Mouse (Mus musculus) adrenal gland, postnatal 25 days (tissue): ENCODE measurements around the gene Wscd2. TPM values are rescaled to one million over a fixed set of nuclear protein-coding genes. Genes with fewer than 3 reads are reported as not detected.

Source experiments
- DNase-seq: peaks from one replicate; pipeline ENCODE4 v3.0.0; 2021; ENCODE audit warnings: mixed read lengths
- total RNA-seq: library from RNA; stranded (reverse); gene quantifications from 2 replicates; pipeline ENCODE4 v1.2.3, GENCODE M21; 2021

The Wscd2 gene
- total RNA-seq, 1 experiment from 2014 or later, result 5.8 TPM

GRCm38 (mm10) chr5:113485584-113486162 lies 4.5 kb upstream of the Wscd2 start:
- no peak for DNase-seq

GRCm38 (mm10) chr5:113487879-113488278 lies 2.3 kb upstream of the Wscd2 start:
- no peak for DNase-seq

- DNase-seq, result no peak
Observed at GRCm38 (mm10) chr5:113489617-113490016, 516 bp upstream of the Wscd2 start.

GRCm38 (mm10) chr5:113490467-113491260 lies 531 bp downstream of the Wscd2 start:
- peak; percentile 35 for DNase-seq

- no peak for DNase-seq
Observed at GRCm38 (mm10) chr5:113491552-113491951, 1.4 kb downstream of the Wscd2 start.

- no peak for DNase-seq
Observed at GRCm38 (mm10) chr5:113491988-113492387, 1.9 kb downstream of the Wscd2 start.

- DNase-seq, result no peak
Observed at GRCm38 (mm10) chr5:113492417-113493035, 2.4 kb downstream of the Wscd2 start.

- DNase-seq, result no peak
Observed at GRCm38 (mm10) chr5:113493997-113494396, 3.9 kb downstream of the Wscd2 start.

- DNase-seq, result no peak
Observed at GRCm38 (mm10) chr5:113496926-113497325, 6.8 kb downstream of the Wscd2 start.

- DNase-seq, result no peak
Observed at GRCm38 (mm10) chr5:113499421-113499820, 9.3 kb downstream of the Wscd2 start.

- no peak for DNase-seq
Observed at GRCm38 (mm10) chr5:113503276-113503675, 13.1 kb downstream of the Wscd2 start.

- no peak for DNase-seq
Observed at GRCm38 (mm10) chr5:113504654-113505053, 14.5 kb downstream of the Wscd2 start.

- no peak for DNase-seq
Observed at GRCm38 (mm10) chr5:113506065-113506464, 15.9 kb downstream of the Wscd2 start.

GRCm38 (mm10) chr5:113506779-113507178 lies 16.6 kb downstream of the Wscd2 start:
- DNase-seq, result no peak

- DNase-seq, result no peak
Observed at GRCm38 (mm10) chr5:113509167-113509566, 19.0 kb downstream of the Wscd2 start.

- no peak for DNase-seq
Observed at GRCm38 (mm10) chr5:113513640-113514039, 23.5 kb downstream of the Wscd2 start.

GRCm38 (mm10) chr5:113514062-113514461 lies 23.9 kb downstream of the Wscd2 start:
- DNase-seq, result no peak

GRCm38 (mm10) chr5:113516119-113516872 lies 26.2 kb downstream of the Wscd2 start:
- DNase-seq, result no peak

GRCm38 (mm10) chr5:113516873-113517336 lies 26.8 kb downstream of the Wscd2 start:
- peak; percentile 23 for DNase-seq

- DNase-seq, result no peak
Observed at GRCm38 (mm10) chr5:113517387-113517786, 27.3 kb downstream of the Wscd2 start.

GRCm38 (mm10) chr5:113521037-113521436 lies 30.9 kb downstream of the Wscd2 start:
- DNase-seq, result no peak

GRCm38 (mm10) chr5:113538826-113539225 lies 48.7 kb downstream of the Wscd2 start:
- DNase-seq, result no peak

- DNase-seq, result no peak
Observed at GRCm38 (mm10) chr5:113539438-113539837, 49.3 kb downstream of the Wscd2 start.
